Mouse (Mus musculus) hindbrain, embryonic 11.5 days (tissue): ENCODE data around the gene Tpbpa. TPM values are rescaled to one million over a fixed set of nuclear protein-coding genes. Genes with fewer than 3 reads are reported as not detected.
"Not testable (repeated sequence)": the region's sequence is repeated elsewhere in the genome, so short reads cannot be mapped to it uniquely, and the experiment has no call there.

Experiments used
- ATAC-seq: fragments of 200-750 bp; cut with Nextera tagmentation; 2 replicates; pipeline ENCODE4 v1.8.0; 2017; ENCODE audit warnings: mild to moderate bottlenecking, moderate TSS enrichment, moderate library complexity; ENCODE audit not compliant: low FRiP score
- DNase-seq: peaks from one replicate; pipeline ENCODE4 v3.0.0-alpha.2; 2015; ENCODE audit warnings: low spot score
- H3K27ac ChIP-seq: fragments of 300-500 bp; sonication (generic); 2 replicates; pipeline ENCODE4 v1.5.1; 2014; ENCODE audit warnings: mild to moderate bottlenecking, low read depth, low read length
- H3K27me3 ChIP-seq: fragments of 300-500 bp; sonication (generic); 2 replicates; pipeline ENCODE4 v1.6.1; 2014; ENCODE audit warnings: mild to moderate bottlenecking, low read length, moderate library complexity, mixed read lengths; ENCODE audit not compliant: control insufficient read depth, insufficient read depth
- H3K36me3 ChIP-seq: fragments of 300-500 bp; sonication (generic); 2 replicates; pipeline ENCODE4 v1.6.1; 2014; ENCODE audit warnings: mild to moderate bottlenecking, low read length, moderate library complexity, mixed read lengths; ENCODE audit not compliant: control insufficient read depth, insufficient read depth
- H3K4me1 ChIP-seq: fragments of 300-500 bp; sonication (generic); replicated peaks from 2 replicates; pipeline ENCODE4 v1.6.1; 2014; ENCODE audit warnings: low read length, mixed read lengths; ENCODE audit not compliant: control insufficient read depth, insufficient read depth
- H3K4me2 ChIP-seq: fragments of 300-500 bp; sonication (generic); replicated peaks from 2 replicates; pipeline ENCODE4 v1.6.1; 2014; ENCODE audit warnings: mild to moderate bottlenecking, low read depth, low read length
- H3K4me3 ChIP-seq: fragments of 300-500 bp; sonication (generic); 2 replicates; pipeline ENCODE4 v1.5.1; 2014; ENCODE audit warnings: low read depth, low read length
- H3K9ac ChIP-seq: fragments of 300-500 bp; sonication (generic); 2 replicates; pipeline ENCODE4 v1.6.1; 2014; ENCODE audit warnings: low read depth, low read length
- H3K9me3 ChIP-seq: fragments of 300-500 bp; sonication (generic); 2 replicates; pipeline ENCODE4 v1.6.1; 2016; ENCODE audit warnings: low read length; ENCODE audit not compliant: control insufficient read depth
- WGBS: fragments of 180-500 bp; shearing (Covaris S2); extraction: QIAGEN DNeasy Blood & Tissue Kit; methylation state at CpG from one replicate; pipeline ENCODE4 v1.1.7; 2014; 5-methylcytosine and 5-hydroxymethylcytosine counted together
- polyA plus RNA-seq: library from polyadenylated mRNA; unstranded; fragments of >200 nt; fragmentation: Nextera tagmentation; extraction: Ambion mirVana; gene quantifications from 2 replicates; pipeline ENCODE4 v1.2.1, GENCODE M21; 2014

Tpbpa gene
- polyA plus RNA-seq = not detected in 2 replicates

GRCm38 (mm10) chr13:60941884-60942283, at the start of gene Tpbpa:
Tpbpa (minus strand) TSS chr13:60941984.
- not testable (repeated sequence) for H3K4me3 ChIP-seq, DNase-seq, H3K4me1 ChIP-seq, H3K9me3 ChIP-seq, ATAC-seq, H3K36me3 ChIP-seq, H3K9ac ChIP-seq, H3K4me2 ChIP-seq, H3K27me3 ChIP-seq, H3K27ac ChIP-seq
- WGBS = 84% methylated on average over 3 of the region's 3 CpGs

- ATAC-seq, H3K27ac ChIP-seq, H3K4me3 ChIP-seq, H3K27me3 ChIP-seq, DNase-seq, H3K9me3 ChIP-seq, H3K36me3 ChIP-seq, H3K9ac ChIP-seq, H3K4me1 ChIP-seq, H3K4me2 ChIP-seq: not testable (repeated sequence)
- 68% methylated on average over 3 of the region's 5 CpGs for WGBS
These were observed 45.1 kb upstream of the Tpbpa start for GRCm38 (mm10) chr13:60986915-60987314.

GRCm38 (mm10) chr13:60972319-60972718, 30.5 kb upstream of the Tpbpa start:
- H3K27ac ChIP-seq = not testable (repeated sequence)
- 72% methylated on average over 4 of the region's 4 CpGs for WGBS

GRCm38 (mm10) chr13:60963985-60964384, 22.2 kb upstream of the Tpbpa start:
- not testable (repeated sequence) for H3K4me2 ChIP-seq, DNase-seq, H3K27me3 ChIP-seq, H3K9me3 ChIP-seq, H3K27ac ChIP-seq, H3K36me3 ChIP-seq, H3K4me3 ChIP-seq, H3K9ac ChIP-seq, ATAC-seq, H3K4me1 ChIP-seq
- 36% methylated on average over 4 of the region's 5 CpGs for WGBS

More at GRCm38 (mm10) chr13:60972319-60972718, 30.5 kb upstream of the Tpbpa start:
- not testable (repeated sequence) for ATAC-seq, H3K27me3 ChIP-seq, H3K9me3 ChIP-seq, H3K4me3 ChIP-seq, H3K36me3 ChIP-seq, H3K4me1 ChIP-seq, DNase-seq, H3K4me2 ChIP-seq, H3K9ac ChIP-seq

DNA sequence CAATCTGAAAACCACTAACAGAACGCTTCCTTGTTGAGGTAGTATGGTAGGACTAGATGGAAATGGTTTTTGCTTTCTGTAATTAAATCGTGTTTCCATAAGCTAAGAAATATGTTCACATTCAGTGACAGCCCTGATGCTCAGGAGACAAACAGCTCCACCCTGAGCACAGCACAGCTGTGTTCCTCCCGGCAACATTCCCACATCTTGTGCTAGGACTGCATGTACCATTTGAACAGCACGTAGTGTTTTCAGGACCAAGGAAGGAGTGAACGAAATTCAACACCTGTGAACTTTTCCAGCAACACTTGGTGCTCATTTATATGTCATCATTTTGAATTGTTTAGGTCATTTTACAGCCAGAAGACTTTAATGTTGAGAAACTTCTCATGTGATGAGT, 19.9 kb upstream of the Tpbpa start:
- Histone ChIP-seq H3K27me3 (no peaks in the 10 kb centered on the region), H3K4me2 (no peak overlapping the region), H3K36me3 (no peaks in the 10 kb centered on the region), H3K4me3 (no peak overlapping the region), H3K4me1 (no peaks in the 10 kb centered on the region), H3K9me3 (no peaks in the 10 kb centered on the region; the same call in 1 of the 2 replicates), H3K27ac (no peak overlapping the region), H3K9ac (no peak overlapping the region)
- ATAC-seq (no peak), DNase-seq (no peak)
- WGBS = 77% methylated on average over 5 of the region's 5 CpGs

DNA sequence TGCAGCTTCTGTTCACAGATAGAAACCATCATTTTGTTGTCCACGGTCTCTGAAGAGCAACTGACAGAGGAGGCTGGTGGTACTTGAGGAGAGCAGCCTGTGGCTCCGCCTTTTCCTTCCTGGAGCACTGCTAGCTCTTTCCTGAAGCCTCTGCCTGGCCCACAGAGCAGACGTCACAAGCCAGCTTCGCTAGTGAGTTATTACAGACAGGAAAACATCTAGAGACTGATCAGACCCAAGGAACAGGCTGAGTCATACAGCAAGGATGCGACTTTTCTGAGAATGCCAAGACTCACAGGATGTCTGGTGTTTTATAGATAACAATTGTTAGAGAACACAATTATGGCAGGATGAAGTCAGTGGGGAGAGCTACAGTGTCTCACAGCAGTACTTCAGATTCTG, 5.3 kb downstream of the Tpbpa start, which contains the start of the genes Gm49391 and Ctla2a:
Gene Gm49391 (minus strand): TSS at position 72 of the 402 bp plus-strand sequence.
Gene Ctla2a (minus strand): TSS at position 126 of the 402 bp plus-strand sequence.
- Histone ChIP-seq H3K9ac (no peak within 1 kb of the TSS), H3K27me3 (no peaks in the 10 kb centered on the region), H3K36me3 (no peaks in the 10 kb centered on the region), H3K27ac (no peak within 1 kb of the TSS), H3K4me3 (no peak within 1 kb of the TSS), H3K9me3 (no peaks in the 10 kb centered on the region), H3K4me1 (no peaks in the 10 kb centered on the region), H3K4me2 (no peak within 1 kb of the TSS)
- no peak for ATAC-seq
- DNase-seq = no peak
- WGBS = 75% methylated on average over 5 of the region's 5 CpGs

DNA sequence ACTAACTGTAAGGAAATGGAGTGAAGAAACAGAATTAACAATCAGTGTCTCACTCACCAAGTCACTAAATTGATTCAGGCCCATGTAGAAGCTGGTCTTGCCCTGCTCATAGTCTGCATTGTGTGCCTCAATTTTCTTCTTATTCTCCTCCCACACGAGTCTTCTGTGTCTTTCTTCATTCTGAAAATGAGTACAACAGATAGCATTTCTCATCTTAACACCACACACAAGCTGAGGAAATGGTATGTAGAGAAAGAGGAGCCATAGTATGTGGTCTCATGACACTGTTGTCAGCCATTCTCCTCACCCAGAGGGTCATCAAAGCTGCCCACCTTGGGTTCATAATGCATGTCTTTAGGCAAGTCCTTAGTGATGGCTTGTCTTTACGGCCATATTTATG, 6.3 kb downstream of the Tpbpa start, which contains the start of gene Gm49393:
Gene Gm49393 (minus strand): TSS at position 101 of the 400 bp plus-strand sequence.
- not testable (repeated sequence) for H3K4me3 ChIP-seq, ATAC-seq, DNase-seq, H3K4me2 ChIP-seq, H3K9ac ChIP-seq, H3K27me3 ChIP-seq, H3K4me1 ChIP-seq, H3K27ac ChIP-seq, H3K9me3 ChIP-seq, H3K36me3 ChIP-seq
- WGBS = 73% methylated on average over 2 of the region's 2 CpGs

DNA sequence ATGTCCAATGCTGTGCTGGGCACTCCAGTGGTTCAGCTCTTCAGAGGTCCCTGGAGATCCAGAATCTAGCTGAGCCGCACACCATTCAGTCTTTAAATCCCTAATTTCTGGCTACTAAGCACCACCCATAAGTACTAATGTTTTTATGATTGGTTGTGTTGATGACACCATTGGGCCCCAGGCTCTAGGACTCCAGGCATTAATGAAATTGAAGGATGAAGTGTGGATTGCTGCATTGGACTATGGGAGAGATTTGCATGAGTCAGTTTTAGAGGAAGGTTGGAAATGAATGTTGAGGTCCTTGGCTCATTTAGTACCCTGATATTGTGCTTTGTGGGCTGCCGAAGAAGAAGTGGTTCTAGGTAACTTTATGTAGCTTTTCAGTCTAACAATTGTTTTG, 37.0 kb downstream of the Tpbpa start, which contains the start of gene Tpbpb:
Gene Tpbpb (minus strand): TSS at position 101 of the 400 bp plus-strand sequence.
- H3K27me3 ChIP-seq, H3K4me1 ChIP-seq, H3K27ac ChIP-seq, H3K36me3 ChIP-seq, ATAC-seq, H3K4me2 ChIP-seq, DNase-seq, H3K4me3 ChIP-seq, H3K9me3 ChIP-seq, H3K9ac ChIP-seq: not testable (repeated sequence)
- WGBS = 91% methylated on average over 2 of the region's 2 CpGs

DNA sequence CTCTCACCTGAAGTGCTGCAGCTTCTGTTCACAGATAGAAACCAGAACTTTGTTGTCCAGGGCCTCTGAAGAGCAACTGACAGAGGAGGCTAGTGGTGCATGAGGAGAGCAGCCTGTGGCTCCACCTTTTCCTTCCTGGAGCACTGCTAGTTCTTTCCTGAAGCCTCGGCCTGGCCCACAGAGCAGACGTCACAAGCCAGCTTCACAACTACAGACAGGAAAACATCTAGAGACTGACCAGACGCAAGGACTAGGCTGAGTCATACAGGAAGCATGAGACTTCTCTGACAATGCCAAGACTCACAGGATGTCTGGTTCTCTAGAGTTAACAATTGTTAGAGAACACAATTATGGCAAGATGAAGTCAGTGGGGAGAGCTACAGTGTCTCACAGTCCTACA, 44.5 kb downstream of the Tpbpa start, which contains the start of gene Ctla2b:
Gene Ctla2b (minus strand): TSS at position 120 of the 400 bp plus-strand sequence.
- 81% methylated on average over 3 of the region's 3 CpGs for WGBS
- no peaks in the 10 kb centered on the region for H3K4me1 ChIP-seq
- DNase-seq (no peak), ATAC-seq (no peak)
- H3K4me2 ChIP-seq = no peak within 1 kb of the TSS
- H3K9me3 ChIP-seq = no peaks in the 10 kb centered on the region
- no peak within 1 kb of the TSS for H3K9ac ChIP-seq
- no peak within 1 kb of the TSS for H3K4me3 ChIP-seq
- no peaks in the 10 kb centered on the region for H3K36me3 ChIP-seq
- no peak within 1 kb of the TSS for H3K27ac ChIP-seq
- no peaks in the 10 kb centered on the region for H3K27me3 ChIP-seq
